Mouse (Mus musculus): Measurements from ENCODE around the gene Fam98c. TPM values are rescaled to one million over a fixed set of nuclear protein-coding genes. Genes with fewer than 3 reads are reported as not detected.
"Not testable (repeated sequence)": the region's sequence is repeated elsewhere in the genome, so short reads cannot be mapped to it uniquely, and the experiment has no call there.

The Fam98c gene
- 20.5 and 21.3 TPM in 2 replicates for polyA plus RNA-seq (2015; fragmentation: Nextera tagmentation; extraction: Ambion mirVana)

DNA sequence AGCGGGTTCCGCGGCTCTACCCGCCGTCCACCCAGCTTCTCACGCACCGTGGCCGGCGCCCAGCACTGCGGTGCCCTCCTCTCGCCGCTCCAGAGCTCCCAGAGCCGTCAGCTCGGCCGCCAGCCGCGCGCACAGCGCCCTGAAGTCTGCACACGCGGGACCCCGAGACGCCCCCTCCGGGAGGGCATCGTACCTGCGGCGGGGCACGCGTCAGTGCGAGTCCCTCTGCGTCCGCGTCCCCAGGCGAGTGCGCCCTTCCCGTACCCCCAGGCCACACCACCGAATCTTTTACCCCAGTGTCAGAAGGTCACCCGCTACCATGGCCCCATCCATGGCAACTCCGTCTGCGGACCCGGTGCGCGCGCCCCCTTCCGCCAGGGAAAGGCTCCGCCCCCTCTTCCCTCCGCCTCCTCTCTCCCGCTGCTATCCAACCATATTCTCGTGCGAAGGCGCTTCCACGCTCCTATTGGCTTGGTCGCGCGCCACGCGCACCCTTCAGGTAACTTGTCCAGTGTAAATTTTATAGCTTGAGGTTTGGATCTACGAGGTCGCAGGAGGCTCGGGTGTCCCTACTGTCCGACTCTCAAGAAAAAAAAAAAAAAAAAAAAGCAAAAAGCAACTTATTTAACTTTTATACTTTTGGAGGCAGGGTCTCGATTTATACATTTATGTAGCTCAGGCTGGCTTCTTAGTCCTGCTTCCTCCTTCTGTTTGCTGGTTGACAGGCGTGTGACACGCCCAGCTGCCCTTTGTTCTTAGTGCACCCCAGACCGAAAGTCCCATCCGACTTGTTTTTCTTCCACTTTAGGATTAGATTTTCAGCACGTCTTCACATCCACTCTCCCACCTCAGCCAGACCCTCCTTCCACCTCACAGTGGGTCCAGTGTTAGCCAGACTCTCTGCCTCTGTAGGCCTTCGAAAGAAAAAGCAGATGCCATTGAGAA is at the start of gene Fam98c:
Gene Fam98c (minus strand): TSS at position 397 of the 945 bp plus-strand sequence.
- peak within 1 kb of the TSS; percentile 55 for H3K9ac ChIP-seq (replicated peaks)
- H3K27ac ChIP-seq (replicated peaks): peak within 1 kb of the TSS; percentile 84
- 3% methylated on average over 68 of the region's 68 CpGs for WGBS
- peaks cover 8% of the 10 kb centered on the region; the same call in 1 of the 2 replicates for H3K27me3 ChIP-seq
- ATAC-seq (replicated peaks): peak; percentile 83
- H3K4me1 ChIP-seq: 0 out of 2 replicates have a peak, but pooled peaks cover 7% of the 10 kb centered on the region
- H3K36me3 ChIP-seq: peaks cover 2% of the 10 kb centered on the region; the same call in 1 of the 2 replicates
- H3K4me2 ChIP-seq (replicated peaks): peak within 1 kb of the TSS; percentile 80
- no peaks in the 10 kb centered on the region for H3K9me3 ChIP-seq
- peak within 1 kb of the TSS; percentile 54 for H3K4me3 ChIP-seq

DNA sequence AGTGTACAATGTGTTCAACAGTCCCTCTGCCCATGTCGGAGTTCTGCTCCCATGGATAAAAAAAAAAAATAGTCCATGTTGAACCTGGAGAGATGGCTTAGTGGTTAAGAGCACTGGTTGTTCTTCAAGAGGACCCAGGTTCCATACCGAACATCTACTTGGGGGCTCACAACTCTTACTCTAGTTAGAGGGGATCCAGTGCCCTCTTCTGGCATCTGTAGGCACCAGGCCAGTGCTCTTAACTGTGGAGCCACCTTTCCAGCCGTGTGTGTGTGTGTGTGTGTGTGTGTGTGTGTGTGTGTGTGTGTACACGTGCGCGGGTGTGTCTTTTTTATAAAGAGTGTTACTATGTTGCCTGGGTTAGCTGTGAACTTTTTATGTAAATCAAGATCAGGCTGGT is 46.5 kb upstream of the Fam98c start:
- no peak overlapping the region for H3K9ac ChIP-seq (replicated peaks)
- 83% methylated on average over 6 of the region's 6 CpGs for WGBS
- no peaks in the 10 kb centered on the region for H3K4me1 ChIP-seq
- H3K27ac ChIP-seq (replicated peaks): no peak overlapping the region
- H3K4me3 ChIP-seq: no peak overlapping the region
- H3K27me3 ChIP-seq: no peaks in the 10 kb centered on the region
- H3K9me3 ChIP-seq: no peaks in the 10 kb centered on the region
- no peaks in the 10 kb centered on the region for H3K36me3 ChIP-seq
- H3K4me2 ChIP-seq (replicated peaks): no peak overlapping the region
- no peak for ATAC-seq (replicated peaks)

DNA sequence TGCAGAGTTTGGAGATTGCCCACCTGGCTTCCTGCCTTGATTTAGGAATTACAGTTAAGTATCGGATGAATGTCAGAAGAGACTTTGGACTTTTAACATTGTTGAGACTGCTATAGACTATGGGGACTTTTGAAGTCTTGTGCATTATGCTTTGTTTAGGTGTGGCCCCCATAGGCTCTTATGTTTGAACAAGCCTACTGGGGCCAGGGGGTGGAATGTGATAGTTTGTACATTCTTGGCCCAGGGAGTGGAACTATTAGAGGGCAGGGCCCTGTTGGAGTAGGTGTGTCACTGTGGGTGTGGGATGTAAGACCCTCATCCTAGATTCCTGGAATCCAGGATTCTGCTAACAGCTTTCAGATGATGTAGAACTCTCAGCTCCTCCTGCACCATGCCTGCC is 38.2 kb upstream of the Fam98c start:
- not testable (repeated sequence) for ATAC-seq (replicated peaks); H3K9me3 ChIP-seq; H3K4me1 ChIP-seq; H3K27ac ChIP-seq (replicated peaks); H3K4me2 ChIP-seq (replicated peaks); H3K4me3 ChIP-seq; H3K27me3 ChIP-seq; H3K36me3 ChIP-seq; H3K9ac ChIP-seq (replicated peaks)
- 84% methylated on average over 1 of the region's 1 CpGs for WGBS

DNA sequence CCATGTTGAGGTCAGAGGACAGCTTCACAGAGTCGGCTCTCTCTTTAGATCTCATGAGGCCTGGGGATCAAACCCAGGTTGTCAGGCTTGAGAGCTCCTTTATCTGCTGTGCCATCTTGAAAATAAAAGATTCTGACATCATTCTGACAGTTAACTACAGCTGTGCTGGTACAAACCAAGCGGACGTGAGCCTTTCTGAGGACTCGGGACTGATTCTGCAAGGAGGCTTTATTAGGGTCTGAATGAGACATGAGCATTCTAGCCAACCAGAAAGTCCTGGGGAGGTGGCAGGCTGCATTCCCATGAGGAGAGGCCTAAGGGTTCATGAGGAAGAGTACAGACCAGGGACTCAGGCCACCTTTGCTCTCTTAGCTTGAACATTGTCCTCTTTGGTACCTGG is 25.3 kb upstream of the Fam98c start:
- Histone ChIP-seq H3K27ac (replicated peaks) (0 out of 2 replicates have a peak overlapping the region, but pooled peaks have one; percentile 57), H3K4me1 (peaks cover 19% of the 10 kb centered on the region)
- not testable (repeated sequence) for H3K4me2 ChIP-seq (replicated peaks); H3K9me3 ChIP-seq; H3K27me3 ChIP-seq; ATAC-seq (replicated peaks); H3K9ac ChIP-seq (replicated peaks); H3K36me3 ChIP-seq; H3K4me3 ChIP-seq
- WGBS: 91% methylated on average over 4 of the region's 4 CpGs

DNA sequence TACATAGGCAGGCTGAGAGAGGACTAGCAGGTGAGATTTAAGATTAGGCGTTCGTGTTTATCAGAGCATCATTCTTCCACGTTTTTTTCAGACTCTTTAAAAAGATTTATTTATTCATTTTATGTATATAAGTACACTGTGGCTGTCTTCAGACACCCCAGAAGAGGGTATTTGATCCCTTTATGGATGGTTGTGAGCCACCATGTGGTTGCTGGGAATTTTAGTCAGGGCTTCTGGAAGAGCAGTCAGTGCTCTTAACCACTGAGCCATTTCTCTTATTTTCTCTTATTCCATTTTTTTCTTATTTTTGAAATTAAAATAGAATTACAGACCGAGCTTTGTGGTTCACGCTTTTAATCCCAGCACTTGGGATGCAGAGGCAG is 24.8 kb upstream of the Fam98c start:
- WGBS: 38% methylated on average over 5 of the region's 5 CpGs
- peak overlapping the region; percentile 66; the same call in 1 of the 2 replicates for H3K9ac ChIP-seq (replicated peaks)
- peak overlapping the region; percentile 57 for H3K27ac ChIP-seq (replicated peaks)
- peaks cover 19% of the 10 kb centered on the region for H3K4me1 ChIP-seq
- ATAC-seq (replicated peaks): peak; percentile 57
- H3K4me3 ChIP-seq: peak overlapping the region; percentile 56
- no peaks in the 10 kb centered on the region for H3K27me3 ChIP-seq
- H3K4me2 ChIP-seq (replicated peaks): peak overlapping the region; percentile 44
- H3K36me3 ChIP-seq: peaks cover 8% of the 10 kb centered on the region
- H3K9me3 ChIP-seq: no peaks in the 10 kb centered on the region

DNA sequence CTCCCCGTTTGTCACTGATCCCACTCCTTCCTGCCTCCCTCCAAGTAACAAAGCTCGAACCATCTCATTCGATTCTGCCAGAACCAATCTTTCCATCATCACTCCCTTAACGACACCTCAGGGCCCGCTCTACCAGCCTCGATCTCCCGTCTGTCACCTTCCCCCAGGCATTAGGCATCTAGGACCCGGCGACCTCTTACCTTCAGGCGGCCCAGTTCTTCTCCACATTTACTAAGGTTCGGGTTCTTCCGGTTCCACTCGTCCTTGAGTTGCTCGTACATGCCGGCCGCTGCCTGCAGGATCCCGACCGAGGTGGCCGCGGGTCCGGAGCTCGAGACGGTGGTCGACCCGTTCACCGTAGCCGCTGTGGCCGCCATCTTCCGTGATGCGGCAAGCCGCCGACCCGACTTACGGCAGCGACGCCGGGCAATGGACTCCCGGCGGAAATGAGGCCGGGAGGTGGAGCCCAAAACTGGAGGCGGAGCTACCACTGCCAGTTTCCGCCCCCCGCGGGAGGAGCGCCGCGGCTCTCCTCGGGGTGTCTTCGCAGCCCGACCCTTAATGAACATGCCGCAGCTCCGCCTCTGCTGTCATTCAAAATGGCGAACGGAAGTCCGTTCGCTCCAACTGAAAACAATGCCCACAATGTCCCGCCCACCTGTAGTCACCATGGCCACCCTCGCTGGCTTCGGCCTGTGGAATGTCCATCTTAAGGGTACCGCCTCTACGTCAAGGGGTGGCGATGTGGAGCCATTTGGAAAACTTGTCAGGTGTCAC is 24.2 kb upstream of the Fam98c start, which contains the start of gene Psmd8:
Gene Psmd8 (minus strand): TSS at position 625 of the 777 bp plus-strand sequence.
- peak within 1 kb of the TSS; percentile 68 for H3K4me2 ChIP-seq (replicated peaks)
- H3K36me3 ChIP-seq: peaks cover 14% of the 10 kb centered on the region
- no peaks in the 10 kb centered on the region for H3K27me3 ChIP-seq
- peak within 1 kb of the TSS; percentile 56 for H3K4me3 ChIP-seq
- peak within 1 kb of the TSS; percentile 57 for H3K27ac ChIP-seq (replicated peaks)
- ATAC-seq (replicated peaks): peak; percentile 95
- no peaks in the 10 kb centered on the region for H3K9me3 ChIP-seq
- peaks cover 19% of the 10 kb centered on the region for H3K4me1 ChIP-seq
- peak within 1 kb of the TSS; percentile 66 for H3K9ac ChIP-seq (replicated peaks)
- WGBS: under 1% methylated on average over 62 of the region's 62 CpGs

DNA sequence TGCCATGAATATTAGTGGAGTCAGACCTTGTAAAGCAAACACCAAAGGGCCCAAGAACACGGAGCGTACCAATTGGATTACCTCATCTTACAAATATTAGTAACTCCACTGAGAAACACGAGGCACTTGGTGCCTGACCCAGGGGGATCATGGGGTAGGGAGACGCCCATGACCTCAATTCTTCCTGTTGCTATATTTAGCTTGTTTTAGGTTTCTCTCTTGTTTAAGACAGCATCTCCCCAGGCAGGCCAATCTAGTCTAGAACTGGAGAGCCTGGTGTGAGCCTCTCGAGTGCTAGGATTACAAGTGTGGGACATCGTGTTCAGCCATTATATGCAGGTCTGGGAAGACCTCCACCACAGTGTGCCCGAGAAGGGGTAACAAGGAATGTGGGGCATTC is 23.3 kb upstream of the Fam98c start:
- H3K36me3 ChIP-seq: peaks cover 23% of the 10 kb centered on the region
- H3K27me3 ChIP-seq: peaks cover under 1% of the 10 kb centered on the region; the same call in 1 of the 2 replicates
- H3K9me3 ChIP-seq: no peaks in the 10 kb centered on the region
- no peak overlapping the region for H3K27ac ChIP-seq (replicated peaks)
- H3K9ac ChIP-seq (replicated peaks): peak overlapping the region; percentile 66
- WGBS: 50% methylated on average over 7 of the region's 7 CpGs
- peak overlapping the region; percentile 68 for H3K4me2 ChIP-seq (replicated peaks)
- peaks cover 19% of the 10 kb centered on the region for H3K4me1 ChIP-seq
- H3K4me3 ChIP-seq: peak overlapping the region; percentile 56
- no peak for ATAC-seq (replicated peaks)

DNA sequence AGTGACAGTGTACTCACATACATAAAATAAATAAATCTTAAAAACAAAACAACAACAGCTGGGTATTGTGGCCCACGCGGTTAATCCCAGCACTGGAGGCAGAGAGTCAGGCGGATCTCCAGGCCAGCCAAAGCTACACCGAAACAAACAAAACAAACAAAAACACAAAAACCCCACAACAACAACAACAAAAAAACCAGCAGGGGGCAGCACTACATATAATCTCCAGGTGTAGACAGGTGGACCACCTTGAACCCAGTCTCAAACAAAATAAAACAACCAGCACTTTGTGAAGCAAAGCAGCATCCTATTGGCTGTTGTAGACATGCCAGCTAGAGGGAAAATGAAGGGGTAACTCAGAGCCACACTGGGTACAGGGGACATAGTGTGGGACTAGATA is 22.1 kb upstream of the Fam98c start:
- ATAC-seq (replicated peaks): no peak
- no peak overlapping the region for H3K4me2 ChIP-seq (replicated peaks)

DNA sequence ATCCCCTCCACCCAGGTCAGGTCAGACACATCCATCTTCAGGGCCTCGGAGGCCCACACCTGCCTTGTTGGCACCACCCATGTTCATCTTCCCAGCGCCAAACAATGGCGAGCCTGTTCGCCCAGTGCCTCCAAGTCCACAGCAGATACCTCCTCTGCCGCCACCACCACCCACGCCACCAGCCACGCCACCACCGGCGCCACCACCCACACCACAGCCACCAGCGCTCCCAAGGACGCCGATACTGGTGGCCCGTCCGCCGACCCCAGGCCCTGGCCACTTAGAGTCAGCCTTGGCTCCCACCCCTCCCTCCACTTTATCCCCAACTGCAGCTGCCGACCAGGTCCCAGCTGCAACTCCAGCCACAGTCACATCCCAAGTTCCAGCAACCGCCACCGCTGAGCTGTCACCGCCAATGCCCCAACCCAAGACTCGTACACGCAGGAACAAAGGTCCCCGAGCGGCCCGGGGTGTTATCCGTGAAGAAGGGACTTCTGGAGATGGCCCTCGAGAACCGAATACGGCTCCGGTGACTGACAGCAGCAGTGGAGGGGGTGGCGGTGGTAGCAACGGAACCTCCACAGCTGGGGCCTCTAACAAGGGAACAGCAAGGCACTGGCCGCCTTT is 16.5 kb upstream of the Fam98c start:
- no peak overlapping the region for H3K9ac ChIP-seq (replicated peaks)
- peaks cover 37% of the 10 kb centered on the region for H3K27me3 ChIP-seq
- H3K9me3 ChIP-seq: no peaks in the 10 kb centered on the region
- 33% methylated on average over 32 of the region's 32 CpGs for WGBS
- H3K36me3 ChIP-seq: peaks cover 39% of the 10 kb centered on the region
- no peak for ATAC-seq (replicated peaks)
- no peak overlapping the region for H3K4me3 ChIP-seq
- no peak overlapping the region for H3K27ac ChIP-seq (replicated peaks)
- H3K4me2 ChIP-seq (replicated peaks): no peak overlapping the region
- H3K4me1 ChIP-seq: peaks cover 40% of the 10 kb centered on the region

More for the DNA sequence above, 22.1 kb upstream of the Fam98c start:
- peaks cover 12% of the 10 kb centered on the region for H3K27me3 ChIP-seq
- no peak overlapping the region for H3K27ac ChIP-seq (replicated peaks)
- 82% methylated on average over 4 of the region's 4 CpGs for WGBS
- H3K36me3 ChIP-seq: peaks cover 35% of the 10 kb centered on the region
- no peaks in the 10 kb centered on the region for H3K9me3 ChIP-seq
- peaks cover 19% of the 10 kb centered on the region for H3K4me1 ChIP-seq
- no peak overlapping the region for H3K4me3 ChIP-seq
- no peak overlapping the region for H3K9ac ChIP-seq (replicated peaks)

DNA sequence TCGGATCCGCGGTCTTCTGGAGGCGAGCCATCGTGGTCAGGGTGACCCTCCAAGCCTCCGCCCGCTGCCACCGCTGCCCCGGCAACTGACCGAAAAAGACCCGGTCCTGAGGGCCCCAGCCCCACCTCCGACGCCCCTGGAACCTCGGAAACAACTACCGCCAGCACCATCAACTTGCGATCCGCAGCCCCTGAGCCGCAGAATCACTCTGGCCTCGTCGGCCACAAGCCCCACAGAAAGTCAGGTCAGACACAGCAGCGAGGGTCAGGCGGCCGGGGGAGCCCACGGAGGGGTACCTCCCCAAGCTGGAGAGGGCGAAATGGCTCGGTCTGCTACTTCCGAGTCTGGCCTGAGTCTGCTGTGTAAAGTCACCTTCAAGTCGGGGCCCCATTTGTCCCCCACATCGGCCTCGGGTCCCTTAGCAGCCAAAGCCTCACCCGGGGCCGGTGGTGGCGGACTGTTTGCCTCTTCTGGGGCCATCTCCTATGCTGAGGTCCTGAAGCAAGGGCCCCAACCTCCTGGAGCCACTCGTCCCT is 15.6 kb upstream of the Fam98c start:
- 6% methylated on average over 34 of the region's 34 CpGs for WGBS
- peak overlapping the region; percentile 83 for H3K4me3 ChIP-seq
- H3K27me3 ChIP-seq: peaks cover 37% of the 10 kb centered on the region
- no peaks in the 10 kb centered on the region for H3K9me3 ChIP-seq
- H3K36me3 ChIP-seq: peaks cover 39% of the 10 kb centered on the region
- H3K4me1 ChIP-seq: peaks cover 40% of the 10 kb centered on the region
- ATAC-seq (replicated peaks): no peak
- no peak overlapping the region for H3K27ac ChIP-seq (replicated peaks)
- H3K9ac ChIP-seq (replicated peaks): no peak overlapping the region; the same call in 1 of the 2 replicates
- H3K4me2 ChIP-seq (replicated peaks): peak overlapping the region; percentile 82

DNA sequence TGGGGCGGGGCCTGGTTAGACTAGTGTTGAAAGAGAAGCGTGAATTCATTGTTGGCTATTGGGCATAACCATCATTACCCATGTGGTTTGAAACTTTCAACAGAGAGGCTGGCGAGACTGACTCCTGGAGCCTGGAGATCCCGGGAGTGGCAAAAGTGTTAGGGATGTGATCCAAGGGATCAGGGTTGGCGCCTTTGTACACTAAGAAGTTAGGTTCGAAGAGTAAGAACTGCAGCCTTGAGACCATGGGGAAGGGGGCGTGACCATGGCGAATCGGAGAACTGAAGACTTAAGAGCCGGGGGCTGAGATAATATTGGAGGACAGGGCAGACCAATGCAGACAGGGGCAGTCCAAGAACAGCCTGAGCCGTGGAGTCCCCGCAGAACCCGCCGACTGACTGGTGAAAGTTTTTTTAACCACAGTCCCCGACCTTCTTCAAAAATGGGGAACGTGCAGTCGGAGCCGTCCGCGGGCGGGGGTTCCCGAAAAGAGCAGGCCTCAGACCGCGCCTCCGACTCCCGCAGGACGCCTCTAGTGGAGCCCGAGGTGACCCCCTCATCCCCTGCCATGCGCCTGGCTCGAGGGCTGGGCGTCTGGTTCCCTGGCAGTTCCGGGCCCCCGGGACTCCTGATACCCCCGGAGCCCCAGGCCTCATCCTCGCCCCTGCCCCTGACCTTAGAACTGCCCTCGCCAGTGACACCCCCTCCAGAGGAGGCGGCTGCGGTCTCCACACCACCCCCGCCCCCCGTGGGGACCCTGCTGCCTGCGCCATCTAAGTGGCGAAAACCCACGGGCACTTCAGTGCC is 14.9 kb upstream of the Fam98c start:
- no peak overlapping the region; the same call in 1 of the 2 replicates for H3K9ac ChIP-seq (replicated peaks)
- no peak for ATAC-seq (replicated peaks)
- H3K4me1 ChIP-seq: peaks cover 40% of the 10 kb centered on the region
- no peaks in the 10 kb centered on the region for H3K9me3 ChIP-seq
- peaks cover 37% of the 10 kb centered on the region for H3K27me3 ChIP-seq
- H3K36me3 ChIP-seq: peaks cover 32% of the 10 kb centered on the region
- 1% methylated on average over 43 of the region's 43 CpGs for WGBS
- H3K27ac ChIP-seq (replicated peaks): no peak overlapping the region
- H3K4me3 ChIP-seq: peak overlapping the region; percentile 83
- peak overlapping the region; percentile 82 for H3K4me2 ChIP-seq (replicated peaks)
